Mouse (Mus musculus) embryonic fibroblast, embryonic 13.5 days (primary cell): Measurements from ENCODE around the gene Rbks.

Source experiments
- CTCF ChIP-seq: IDR thresholded peaks from 2 replicates; pipeline ENCODE4 v1.5.1; 2011; ENCODE audit warnings: mild to moderate bottlenecking, control low read depth, low read length, moderate library complexity, borderline replicate concordance; ENCODE audit not compliant: insufficient read depth
- POLR2A ChIP-seq: IDR thresholded peaks from 2 replicates; pipeline ENCODE4 v1.6.1; 2011; ENCODE audit warnings: low read depth, mild to moderate bottlenecking, control low read depth, low read length, moderate library complexity

- no peak for TF ChIP-seq CTCF
- no peak for TF ChIP-seq POLR2A
Observed at GRCm38 (mm10) chr5:31678000-31678399, 19.4 kb downstream of the Rbks start.
